Mouse (Mus musculus) liver, embryonic 14.5 days (tissue): ENCODE measurements around the gene Scube3. TPM values are rescaled to one million over a fixed set of nuclear protein-coding genes. Genes with fewer than 3 reads are reported as not detected.

Experiments used
- ATAC-seq: fragments of 200-750 bp; cut with Nextera tagmentation; 2 replicates; pipeline ENCODE4 v1.8.0; 2017; ENCODE audit warnings: moderate number of reproducible peaks, mild to moderate bottlenecking, moderate library complexity; ENCODE audit not compliant: insufficient read depth
- DNase-seq, 3 experiments: peaks; one replicate each; pipeline ENCODE4 v3.0.0-alpha.2; 2012 to 2013; ENCODE audit warnings: low read depth in 3 of 3, low spot score in 3 of 3
- H3K27ac ChIP-seq: fragments of 300-500 bp; sonication (generic); 2 replicates; pipeline ENCODE4 v1.5.1; 2014; ENCODE audit warnings: moderate library complexity, mild to moderate bottlenecking, control low read depth, inconsistent platforms
- H3K27me3 ChIP-seq: fragments of 300-500 bp; sonication (generic); 2 replicates; pipeline ENCODE4 v1.6.1; 2014; ENCODE audit warnings: mild to moderate bottlenecking, low read length, moderate library complexity; ENCODE audit not compliant: control insufficient read depth, insufficient read depth
- H3K36me3 ChIP-seq: fragments of 300-500 bp; sonication (generic); replicated peaks from 2 replicates; pipeline ENCODE4 v1.6.1; 2014; ENCODE audit warnings: low read depth; ENCODE audit not compliant: control insufficient read depth, insufficient read depth
- H3K4me1 ChIP-seq, 2 experiments: fragments of 200-500 bp in 1 of 2; fragments of 300-500 bp in 1 of 2; sonication (generic) in 1 of 2; replicated peaks; 2 replicates each; pipeline ENCODE4 v1.6.1; 2012 to 2014; ENCODE audit warnings: antibody characterized with exemption in 1 of 2, inconsistent platforms in 1 of 2, low read length in 1 of 2; ENCODE audit not compliant: control insufficient read depth in 2 of 2, insufficient read depth in 2 of 2
- H3K4me2 ChIP-seq: fragments of 300-500 bp; sonication (generic); 2 replicates; pipeline ENCODE4 v1.6.1; 2014; ENCODE audit warnings: low read depth, mild to moderate bottlenecking, control low read depth, moderate library complexity
- H3K4me3 ChIP-seq, 2 experiments: fragments of 200-500 bp in 1 of 2; fragments of 300-500 bp in 1 of 2; sonication (generic) in 1 of 2; 2 replicates each; pipeline ENCODE4 v1.5.1; 2012 to 2014; ENCODE audit warnings: low read depth in 2 of 2, low read length in 2 of 2, mild to moderate bottlenecking in 2 of 2, control low read depth in 1 of 2, inconsistent platforms in 1 of 2, moderate library complexity in 1 of 2; ENCODE audit not compliant: insufficient read depth in 1 of 2
- H3K9ac ChIP-seq: fragments of 300-500 bp; sonication (generic); replicated peaks from 2 replicates; pipeline ENCODE4 v1.6.1; 2014; ENCODE audit warnings: mild to moderate bottlenecking, control low read depth, moderate library complexity
- H3K9me3 ChIP-seq: fragments of 300-500 bp; sonication (generic); 2 replicates; pipeline ENCODE4 v1.6.1; 2016; ENCODE audit warnings: low read length, mixed read lengths; ENCODE audit not compliant: control insufficient read depth
- CTCF ChIP-seq: IDR thresholded peaks from 2 replicates; pipeline ENCODE4 v1.5.1; 2016; ENCODE audit warnings: antibody characterized with exemption, low read depth, control low read depth
- EP300 ChIP-seq: IDR thresholded peaks from 2 replicates; pipeline ENCODE4 v1.6.1; 2016; ENCODE audit warnings: antibody characterized with exemption, low read depth
- WGBS: fragments of 180-500 bp; shearing (Covaris S2); extraction: QIAGEN DNeasy Blood & Tissue Kit; methylation state at CpG from one replicate; pipeline ENCODE4 v1.1.7; 2014; ENCODE audit not compliant: insufficient replicate concordance; 5-methylcytosine and 5-hydroxymethylcytosine counted together
- polyA plus RNA-seq, 2 experiments: library from polyadenylated mRNA; depleted of rRNA in 1 of 2; stranded (reverse) in 1 of 2; unstranded in 1 of 2; fragments of >200 nt; fragmentation: Nextera tagmentation in 1 of 2; extraction: Ambion mirVana in 1 of 2; gene quantifications; 2 replicates each; pipeline versions ENCODE4 v1.2.1 to v1.2.3; 2012 to 2014

Scube3 gene
- polyA plus RNA-seq, 2 experiments = 0.23 to 0.33 TPM

GRCm38 (mm10) chr17:28106352-28106751, 35.6 kb upstream of the Scube3 start:
- no peak overlapping the region for H3K4me3 ChIP-seq
- H3K4me2 ChIP-seq = no peak overlapping the region
- no peak overlapping the region for H3K27ac ChIP-seq
- no peak overlapping the region for H3K9ac ChIP-seq
- no peaks in the 10 kb centered on the region for H3K9me3 ChIP-seq
- no peaks in the 10 kb centered on the region for H3K36me3 ChIP-seq
- TF ChIP-seq EP300 (no peak), CTCF (peak; percentile 81)
- ATAC-seq (no peak), DNase-seq (no peak)
- no peaks in the 10 kb centered on the region for H3K4me1 ChIP-seq
- no peaks in the 10 kb centered on the region for H3K27me3 ChIP-seq
- WGBS = 46% methylated on average over 6 of the region's 6 CpGs

GRCm38 (mm10) chr17:28107275-28107674, 34.7 kb upstream of the Scube3 start:
- Histone ChIP-seq H3K9me3 (no peaks in the 10 kb centered on the region), H3K9ac (no peak overlapping the region), H3K36me3 (no peaks in the 10 kb centered on the region), H3K4me3 (no peak overlapping the region), H3K27me3 (no peaks in the 10 kb centered on the region), H3K27ac (no peak overlapping the region), H3K4me2 (no peak overlapping the region), H3K4me1 (no peaks in the 10 kb centered on the region)
- DNase-seq (no peak), ATAC-seq (no peak)
- 27% methylated on average over 14 of the region's 14 CpGs for WGBS
- TF ChIP-seq EP300 = no peak
- no peak for TF ChIP-seq CTCF

GRCm38 (mm10) chr17:28112266-28112665, 29.7 kb upstream of the Scube3 start:
- Histone ChIP-seq H3K4me3 (no peak overlapping the region), H3K36me3 (no peaks in the 10 kb centered on the region), H3K9me3 (no peaks in the 10 kb centered on the region), H3K27ac (no peak overlapping the region), H3K9ac (no peak overlapping the region), H3K4me2 (no peak overlapping the region), H3K27me3 (no peaks in the 10 kb centered on the region), H3K4me1 (no peaks in the 10 kb centered on the region)
- 66% methylated on average over 8 of the region's 8 CpGs for WGBS
- ATAC-seq = no peak
- TF ChIP-seq CTCF (no peak), EP300 (no peak)
- no peak for DNase-seq

GRCm38 (mm10) chr17:28116335-28116734, 25.6 kb upstream of the Scube3 start:
- Histone ChIP-seq H3K4me3 (no peak overlapping the region), H3K4me1 (no peaks in the 10 kb centered on the region), H3K27me3 (peaks cover 3% of the 10 kb centered on the region), H3K27ac (no peak overlapping the region), H3K9me3 (no peaks in the 10 kb centered on the region), H3K9ac (no peak overlapping the region), H3K36me3 (no peaks in the 10 kb centered on the region), H3K4me2 (no peak overlapping the region)
- ATAC-seq = no peak
- TF ChIP-seq EP300 (no peak), CTCF (no peak)
- DNase-seq = no peak
- 71% methylated on average over 9 of the region's 9 CpGs for WGBS

GRCm38 (mm10) chr17:28117451-28118209, 24.3 kb upstream of the Scube3 start:
- H3K9ac ChIP-seq = no peak overlapping the region
- H3K27ac ChIP-seq = no peak overlapping the region
- no peaks in the 10 kb centered on the region for H3K9me3 ChIP-seq
- DNase-seq (no peak), ATAC-seq (no peak)
- H3K4me1 ChIP-seq = no peaks in the 10 kb centered on the region
- H3K4me3 ChIP-seq = no peak overlapping the region
- H3K36me3 ChIP-seq = no peaks in the 10 kb centered on the region
- 15% methylated on average over 19 of the region's 19 CpGs for WGBS
- H3K4me2 ChIP-seq = no peak overlapping the region
- TF ChIP-seq EP300 = no peak
- no peak for TF ChIP-seq CTCF
- peaks cover 3% of the 10 kb centered on the region for H3K27me3 ChIP-seq
